1 mouse cellular context compared by ENCODE assay signal in the genomic region with DNA sequence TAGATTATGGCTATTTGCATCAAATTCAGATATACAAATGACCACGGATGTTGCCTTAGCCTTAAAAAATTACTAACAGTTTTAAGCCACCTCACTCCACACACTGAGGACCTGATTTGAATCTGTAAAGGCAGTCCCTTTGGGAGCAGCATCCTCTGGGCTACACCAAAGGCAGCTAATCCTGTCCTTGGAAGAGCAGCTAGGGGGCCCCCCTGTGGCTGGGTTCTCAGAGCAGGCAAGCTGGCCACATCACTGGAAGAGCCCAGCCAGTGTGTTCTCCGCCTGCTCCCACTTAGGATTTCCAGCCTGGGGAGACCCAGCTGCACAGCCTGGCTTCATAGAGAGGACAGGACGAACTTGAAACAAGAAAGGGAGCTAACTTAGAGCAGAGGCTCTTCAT.
TF ChIP-seq lines count a peak whose summit lies in the region.

No protein-coding gene starts in this region.

TF ChIP-seq in MEL, 35 proteins besides CTCF, POLR2A, EP300 and RAD21:
- TF ChIP-seq SMC3 (IDR thresholded peaks at IDR 0.05; ENCODE audit: low read depth, low read length) (peak; percentile 41), TBP (IDR thresholded peaks at IDR 0.05; ENCODE audit: low read depth, low read length) (no peak)
